Mouse (Mus musculus) liver, embryonic 14.5 days (tissue): ENCODE data around the gene Chil1.

Experiments used
- CTCF ChIP-seq: IDR thresholded peaks from 2 replicates; pipeline ENCODE4 v1.5.1; 2016; ENCODE audit warnings: antibody characterized with exemption, low read depth, control low read depth
- EP300 ChIP-seq: IDR thresholded peaks from 2 replicates; pipeline ENCODE4 v1.6.1; 2016; ENCODE audit warnings: antibody characterized with exemption, low read depth

DNA sequence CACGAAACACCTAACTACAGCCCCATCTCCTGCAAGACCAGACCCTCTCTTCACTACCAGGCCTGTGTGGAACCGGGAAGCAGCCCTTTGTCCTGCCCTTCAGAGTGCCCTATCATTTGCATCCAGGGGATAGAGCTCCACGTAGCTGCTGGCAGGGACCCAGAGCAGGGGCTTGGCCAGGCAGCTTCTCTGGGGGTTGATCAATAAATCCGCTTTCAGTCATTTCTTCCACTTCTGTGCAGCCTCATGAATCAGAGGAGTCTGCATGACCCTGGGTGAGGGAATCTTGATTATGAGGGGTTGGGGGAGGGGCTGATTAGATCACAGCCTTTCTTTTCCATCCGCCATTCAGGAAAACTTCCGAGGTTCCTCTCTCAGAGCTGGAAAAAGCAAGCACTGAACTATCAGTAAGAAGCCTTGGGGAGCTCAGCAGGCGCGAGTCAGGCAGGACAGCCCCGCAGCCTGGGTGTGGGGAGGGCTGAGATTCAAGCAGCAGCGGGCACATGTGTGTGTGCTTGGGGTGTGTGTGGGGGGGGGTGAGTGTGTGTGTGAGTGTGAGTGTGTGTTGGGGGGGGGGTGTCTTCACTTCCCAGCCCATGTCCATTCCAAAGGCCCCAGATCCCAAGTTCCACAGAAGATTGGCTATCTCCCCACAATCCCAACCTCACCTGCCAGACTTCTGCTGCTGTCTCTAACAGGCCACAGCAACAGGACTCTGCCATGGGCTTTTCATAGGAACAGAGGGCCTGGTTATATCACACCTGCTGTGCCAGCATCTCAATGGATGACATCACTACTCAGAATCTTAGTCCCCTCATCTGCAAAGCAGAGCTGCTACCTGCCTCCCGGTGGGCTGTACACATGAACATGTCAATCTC, 34.0 kb downstream of the Chil1 start:
- no peak for TF ChIP-seq CTCF
- no peak for TF ChIP-seq EP300
